Mouse (Mus musculus): ENCODE data around the gene Cnksr2. TPM values are rescaled to one million over a fixed set of nuclear protein-coding genes. Genes with fewer than 3 reads are reported as not detected.

The Cnksr2 gene
- polyA plus RNA-seq, 1 experiment from 2014 or later: 0.78 TPM

DNA sequence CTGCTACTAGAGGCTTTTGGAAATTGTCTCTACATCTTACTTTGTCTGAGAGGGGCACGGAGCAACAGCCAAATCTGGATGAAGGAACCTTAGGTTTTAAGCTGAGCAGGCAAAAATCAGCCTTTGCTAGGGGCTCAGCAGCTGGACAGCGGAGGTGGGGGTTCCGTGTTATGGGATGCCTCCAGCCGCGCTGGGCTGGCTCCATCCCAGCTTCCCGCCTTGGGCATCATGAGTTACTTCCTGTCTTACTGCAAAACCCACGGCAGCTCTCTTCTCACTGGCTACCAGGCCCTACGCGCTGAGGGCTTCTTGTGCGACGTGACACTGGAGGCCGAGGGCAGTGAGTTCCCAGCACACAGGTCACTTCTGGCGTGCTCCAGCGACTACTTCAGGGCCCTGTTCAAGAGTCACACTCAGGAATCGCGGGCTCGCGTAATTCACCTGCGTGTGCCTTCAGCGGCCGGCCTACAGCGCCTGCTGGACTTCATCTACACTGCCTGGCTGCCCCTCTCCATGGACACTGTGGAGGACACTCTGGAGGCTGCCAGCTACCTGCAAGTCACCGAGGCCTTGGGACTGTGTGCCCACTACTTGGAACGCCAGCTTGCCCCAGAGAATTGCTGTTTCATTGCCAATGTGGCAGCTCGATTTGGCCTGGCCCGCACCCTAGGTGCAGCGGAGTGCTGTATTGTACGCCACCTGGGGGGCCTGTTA, 224.7 kb downstream of the Cnksr2 start, which contains the start of gene Klhl34:
Gene Klhl34, plus strand, starts transcription at position 229 of the 714 bp plus-strand sequence.
- H3K4me2 ChIP-seq: peak within 1 kb of the TSS; percentile 92
- H3K9me3 ChIP-seq (replicated peaks): no peaks in the 10 kb centered on the region
- no peaks in the 10 kb centered on the region for H3K36me3 ChIP-seq
- peak; percentile 61; the same call in 1 of the 2 replicates for ATAC-seq (ENCODE audit: insufficient number of reproducible peaks, low FRiP score)
- 28% methylated on average over 28 of the region's 28 CpGs for WGBS
- H3K27me3 ChIP-seq (replicated peaks): peaks cover 14% of the 10 kb centered on the region
- no peaks in the 10 kb centered on the region for H3K4me1 ChIP-seq (replicated peaks)
- H3K27ac ChIP-seq (ENCODE audit: poor library complexity, severe bottlenecking): no peak within 1 kb of the TSS
- H3K9ac ChIP-seq: peak within 1 kb of the TSS; percentile 24; the same call in 1 of the 2 replicates
- peak within 1 kb of the TSS; percentile 47 for H3K4me3 ChIP-seq

DNA sequence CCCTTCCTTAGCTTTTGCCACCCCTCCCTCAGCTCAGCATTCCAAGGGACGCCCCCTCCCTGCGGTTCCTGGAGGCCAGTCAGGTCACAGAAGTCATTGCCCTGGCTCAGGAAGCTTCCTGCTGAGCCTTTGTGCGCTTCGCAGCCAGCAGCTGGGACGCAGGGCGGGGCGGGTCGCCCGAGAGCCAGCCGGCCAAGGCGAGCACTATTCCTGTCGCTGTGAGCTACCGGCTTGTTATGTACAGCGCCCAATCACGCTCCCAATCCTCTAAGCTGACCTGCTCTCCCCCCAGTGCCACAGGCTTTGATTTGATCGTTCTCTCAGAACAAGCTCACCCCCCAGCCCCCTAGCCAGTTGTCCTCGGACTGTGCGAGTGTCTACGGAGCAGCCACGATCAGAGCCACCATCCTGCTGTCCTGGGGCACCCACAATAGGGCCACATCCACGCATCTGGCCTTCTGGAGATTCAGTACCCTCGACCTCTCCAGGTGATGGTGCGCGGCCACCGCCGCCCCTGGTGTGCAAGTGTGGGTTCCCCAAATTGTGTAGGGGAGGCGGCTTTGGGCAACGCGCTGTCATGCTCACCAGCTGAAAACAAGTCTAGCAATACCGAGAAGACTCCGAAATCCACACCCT, 225.4 kb downstream of the Cnksr2 start:
- no peak for ATAC-seq (ENCODE audit: insufficient number of reproducible peaks, low FRiP score)
- H3K36me3 ChIP-seq: no peaks in the 10 kb centered on the region
- peak overlapping the region; percentile 92 for H3K4me2 ChIP-seq
- peaks cover 14% of the 10 kb centered on the region for H3K27me3 ChIP-seq (replicated peaks)
- H3K9ac ChIP-seq: peak overlapping the region; percentile 24; the same call in 1 of the 2 replicates
- no peaks in the 10 kb centered on the region for H3K4me1 ChIP-seq (replicated peaks)
- peak overlapping the region; percentile 47 for H3K4me3 ChIP-seq
- 14% methylated on average over 31 of the region's 31 CpGs for whole genome bisulfite sequencing
- H3K9me3 ChIP-seq (replicated peaks): no peaks in the 10 kb centered on the region
- no peak overlapping the region for H3K27ac ChIP-seq (ENCODE audit: poor library complexity, severe bottlenecking)

DNA sequence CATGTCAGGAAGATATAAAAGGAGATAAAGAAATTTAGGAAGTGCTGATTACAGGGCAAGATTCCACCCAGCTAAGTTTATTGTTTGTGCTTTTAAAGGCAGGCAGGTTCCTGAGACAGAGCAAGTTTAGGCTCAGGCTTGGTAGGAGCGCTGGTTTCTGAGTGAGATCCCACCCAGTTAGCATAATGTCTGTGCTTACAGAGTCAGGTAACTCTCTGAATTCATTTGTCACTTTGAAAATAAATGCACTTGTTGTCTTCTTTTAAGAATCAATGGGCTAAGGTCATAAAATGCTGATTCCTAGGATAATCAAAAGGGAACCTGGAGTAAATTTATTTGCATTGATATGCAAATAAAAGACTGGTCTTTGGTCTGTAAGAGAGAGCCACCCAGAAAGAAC, 233.4 kb downstream of the Cnksr2 start:
- WGBS: 48% methylated on average over 1 of the region's 1 CpGs
- no peak for ATAC-seq (ENCODE audit: insufficient number of reproducible peaks, low FRiP score)
- H3K27me3 ChIP-seq (replicated peaks): no peaks in the 10 kb centered on the region
- no peaks in the 10 kb centered on the region for H3K9me3 ChIP-seq (replicated peaks)
- H3K9ac ChIP-seq: no peak overlapping the region
- H3K4me3 ChIP-seq: no peak overlapping the region
- H3K27ac ChIP-seq (ENCODE audit: poor library complexity, severe bottlenecking): no peak overlapping the region
- no peaks in the 10 kb centered on the region for H3K36me3 ChIP-seq
- no peak overlapping the region for H3K4me2 ChIP-seq
- no peaks in the 10 kb centered on the region for H3K4me1 ChIP-seq (replicated peaks)

DNA sequence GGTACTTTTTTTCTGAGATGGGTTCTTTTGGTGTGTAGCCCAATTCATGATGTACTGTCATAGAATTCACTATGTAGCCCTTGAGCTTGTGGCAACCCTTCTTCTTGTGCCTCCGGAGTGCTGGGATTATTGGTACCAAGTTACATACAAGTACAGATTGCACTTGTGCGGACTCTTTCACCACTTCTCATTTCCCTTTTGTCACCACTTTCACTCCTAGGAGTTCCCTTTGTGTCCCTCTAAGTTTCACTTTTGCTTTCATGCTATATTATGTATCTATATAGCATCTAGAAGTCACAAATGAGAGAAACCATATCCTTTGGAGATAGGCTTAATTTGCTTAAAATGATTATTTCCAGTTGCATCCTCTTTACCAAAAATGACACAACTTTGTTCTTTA, 241.4 kb downstream of the Cnksr2 start:
- no peak overlapping the region for H3K9ac ChIP-seq
- no peak for ATAC-seq (ENCODE audit: insufficient number of reproducible peaks, low FRiP score)
- no peaks in the 10 kb centered on the region for H3K36me3 ChIP-seq
- no peak overlapping the region for H3K27ac ChIP-seq (ENCODE audit: poor library complexity, severe bottlenecking)
- no peaks in the 10 kb centered on the region for H3K4me1 ChIP-seq (replicated peaks)
- H3K9me3 ChIP-seq (replicated peaks): no peaks in the 10 kb centered on the region
- no peak overlapping the region for H3K4me2 ChIP-seq
- H3K27me3 ChIP-seq (replicated peaks): no peaks in the 10 kb centered on the region
- WGBS: 86% methylated on average over 2 of the region's 2 CpGs
- H3K4me3 ChIP-seq: no peak overlapping the region

Other genes starting within 250 kb of the Cnksr2 start
- 0.19 and 0.31 TPM in 2 replicates for gene Klhl34, start 224.9 kb downstream of the Cnksr2 start, polyA plus RNA-seq (2016; fragmentation: Nextera tagmentation; extraction: Ambion mirVana)

Data from heart, embryonic 12.5 days (tissue).